Mouse (Mus musculus) forebrain, postnatal 0 days (tissue): ENCODE measurements at regions not wholly inside any gene's neighbourhood (a gene's known extent, or its start where the extent isn't known, plus 50 kb on each side); places are given as distances from the start of the nearest gene placed in this dataset.

Experiments used
- ATAC-seq: fragments of 200-750 bp; cut with Nextera tagmentation; 2 replicates; pipeline ENCODE4 v1.8.0; 2017; ENCODE audit warnings: mild to moderate bottlenecking, moderate library complexity
- DNase-seq: peaks from one replicate; pipeline ENCODE4 v3.0.0-alpha.2; 2015
- H3K27ac ChIP-seq: fragments of 300-500 bp; sonication (generic); 2 replicates; pipeline ENCODE4 v1.5.1; 2014; ENCODE audit warnings: low read depth, mild to moderate bottlenecking, antibody characterized with exemption, low read length, moderate library complexity, mixed read lengths
- H3K27me3 ChIP-seq: fragments of 300-500 bp; sonication (generic); 2 replicates; pipeline ENCODE4 v1.6.1; 2014; ENCODE audit warnings: mild to moderate bottlenecking, low read length, mixed read lengths; ENCODE audit not compliant: insufficient read depth
- H3K36me3 ChIP-seq: fragments of 300-500 bp; sonication (generic); 2 replicates; pipeline ENCODE4 v1.6.1; 2014; ENCODE audit warnings: mild to moderate bottlenecking, moderate library complexity; ENCODE audit not compliant: insufficient read depth
- H3K4me1 ChIP-seq: fragments of 300-500 bp; sonication (generic); 2 replicates; pipeline ENCODE4 v1.6.1; 2014; ENCODE audit warnings: antibody characterized with exemption; ENCODE audit not compliant: insufficient read depth
- H3K4me2 ChIP-seq: fragments of 300-500 bp; sonication (generic); 2 replicates; pipeline ENCODE4 v1.6.1; 2014; ENCODE audit warnings: low read depth, mild to moderate bottlenecking, moderate library complexity
- H3K4me3 ChIP-seq: fragments of 300-500 bp; sonication (generic); 2 replicates; pipeline ENCODE4 v1.5.1; 2014; ENCODE audit warnings: low read depth, low read length, mixed read lengths
- H3K9ac ChIP-seq: fragments of 300-500 bp; sonication (generic); 2 replicates; pipeline ENCODE4 v1.6.1; 2014; ENCODE audit warnings: mild to moderate bottlenecking
- H3K9me3 ChIP-seq: fragments of 300-500 bp; sonication (generic); 2 replicates; pipeline ENCODE4 v1.6.1; 2016; ENCODE audit warnings: low read length
- CTCF ChIP-seq: sonication (generic); IDR thresholded peaks from 2 replicates; pipeline ENCODE4 v1.5.1; 2016; ENCODE audit warnings: antibody characterized with exemption, control low read depth, low read depth
- WGBS: fragments of 180-500 bp; shearing (Covaris S2); extraction: QIAGEN DNeasy Blood & Tissue Kit; methylation state at CpG from one replicate; pipeline ENCODE4 v1.1.7; 2014; 5-methylcytosine and 5-hydroxymethylcytosine counted together

DNA sequence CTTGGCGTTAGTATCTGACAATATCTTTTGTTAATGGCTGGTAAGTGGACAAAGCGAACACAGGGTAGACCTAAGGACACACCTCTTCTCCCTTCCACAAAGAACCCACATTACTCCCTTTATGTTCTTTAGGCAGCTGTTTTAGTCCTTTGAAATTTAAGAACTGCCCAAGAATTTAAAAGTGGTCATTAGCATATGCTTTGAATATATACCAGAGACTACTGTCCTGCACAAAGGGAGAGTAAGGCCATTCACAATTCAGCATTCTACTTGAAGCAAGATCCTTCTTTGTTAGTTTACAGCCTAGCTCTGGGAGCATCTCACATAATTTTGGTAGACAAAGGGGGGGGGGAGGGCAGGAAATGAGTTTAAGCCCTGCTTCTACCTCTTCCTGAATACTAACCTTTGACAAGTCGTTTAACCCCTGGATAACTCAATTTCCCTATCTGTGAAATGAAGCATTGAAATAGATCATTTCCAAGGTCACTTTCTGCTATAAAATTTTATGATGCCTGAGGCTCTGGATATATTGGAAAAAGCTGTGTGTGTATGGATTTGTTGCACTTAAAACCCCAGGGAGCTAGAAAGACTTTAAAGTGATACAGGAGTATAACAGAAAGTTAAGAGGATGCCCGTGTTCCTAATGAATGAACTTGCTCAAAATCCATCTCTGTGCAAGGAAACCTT lies 62.0 kb upstream of the Bach2 start:
- DNase-seq = no peak
- no peaks in the 10 kb centered on the region for H3K27me3 ChIP-seq
- H3K36me3 ChIP-seq = no peaks in the 10 kb centered on the region
- no peak overlapping the region for H3K27ac ChIP-seq
- no peak for ATAC-seq
- no peaks in the 10 kb centered on the region for H3K4me1 ChIP-seq
- no peak overlapping the region for H3K4me2 ChIP-seq
- H3K9ac ChIP-seq = no peak overlapping the region
- TF ChIP-seq CTCF = no peak
- WGBS = 24% methylated on average over 4 of the region's 4 CpGs
- no peak overlapping the region for H3K4me3 ChIP-seq
- no peaks in the 10 kb centered on the region for H3K9me3 ChIP-seq

- no peaks in the 10 kb centered on the region for H3K27me3 ChIP-seq
- WGBS = 59% methylated on average over 7 of the region's 7 CpGs
- H3K4me3 ChIP-seq = no peak overlapping the region
- H3K36me3 ChIP-seq = no peaks in the 10 kb centered on the region
- no peak for TF ChIP-seq CTCF
- no peaks in the 10 kb centered on the region for H3K4me1 ChIP-seq
- ATAC-seq (no peak), DNase-seq (no peak)
- H3K9ac ChIP-seq = no peak overlapping the region
- H3K9me3 ChIP-seq = no peaks in the 10 kb centered on the region
- H3K4me2 ChIP-seq = no peak overlapping the region
- H3K27ac ChIP-seq = no peak overlapping the region
Measured at GRCm38 (mm10) chr4:32177933-32178639, 60.5 kb upstream of the Bach2 start.

DNA sequence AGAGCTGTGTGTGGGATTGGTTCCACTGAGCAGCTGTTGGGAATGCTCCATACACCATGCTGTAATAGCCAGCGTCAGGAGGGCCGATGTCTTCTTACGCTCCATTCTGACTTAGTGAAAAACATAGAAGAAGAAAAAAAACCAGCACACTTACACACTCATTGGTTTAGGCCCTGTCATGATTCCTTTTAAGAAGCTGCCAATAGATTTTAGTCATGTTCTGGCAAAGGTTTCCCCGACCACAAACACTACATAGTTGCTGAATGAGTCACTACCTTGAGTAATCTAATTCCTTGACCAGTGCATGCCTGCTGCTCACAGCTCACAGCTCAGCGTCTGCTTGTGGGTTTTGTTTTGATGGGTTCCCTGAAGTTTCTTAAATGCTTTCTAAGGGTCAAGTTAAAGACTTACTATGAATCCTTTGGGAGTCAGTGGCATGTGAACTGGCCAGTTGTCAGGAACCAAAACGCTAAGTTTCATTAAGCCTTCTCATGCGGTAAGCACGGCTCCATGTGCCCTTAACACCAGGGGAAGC lies 58.8 kb upstream of the Bach2 start:
- H3K4me2 ChIP-seq = no peak overlapping the region
- H3K36me3 ChIP-seq = no peaks in the 10 kb centered on the region
- H3K27me3 ChIP-seq = no peaks in the 10 kb centered on the region
- H3K9ac ChIP-seq = no peak overlapping the region
- H3K27ac ChIP-seq = no peak overlapping the region
- WGBS = 18% methylated on average over 8 of the region's 8 CpGs
- ATAC-seq (peak; percentile 60), DNase-seq (no peak)
- no peak for TF ChIP-seq CTCF
- no peaks in the 10 kb centered on the region for H3K9me3 ChIP-seq
- H3K4me1 ChIP-seq = no peaks in the 10 kb centered on the region
- H3K4me3 ChIP-seq = no peak overlapping the region

DNA sequence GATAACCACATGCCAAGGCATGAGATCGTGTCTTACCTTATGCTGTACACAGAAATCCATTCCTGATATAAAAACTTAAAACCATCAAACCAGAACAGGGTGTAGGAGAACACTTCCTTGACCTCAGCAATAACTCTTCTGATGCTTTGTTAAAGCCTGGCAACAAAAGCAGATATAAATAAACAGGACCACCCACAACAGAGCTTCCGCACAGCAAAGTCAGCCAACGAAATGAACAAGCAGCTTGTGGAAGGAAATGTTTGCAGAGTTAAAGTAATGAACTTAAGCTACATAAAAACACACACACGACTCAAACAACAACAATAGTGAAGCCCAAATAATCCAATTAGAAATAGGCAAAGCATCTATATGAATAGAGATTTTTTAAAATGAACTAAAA lies 54.8 kb upstream of the Bach2 start:
- Histone ChIP-seq H3K9ac (no peak overlapping the region), H3K4me2 (no peak overlapping the region), H3K4me1 (no peaks in the 10 kb centered on the region; the same call in 1 of the 2 replicates), H3K27ac (no peak overlapping the region), H3K9me3 (no peaks in the 10 kb centered on the region), H3K27me3 (no peaks in the 10 kb centered on the region), H3K4me3 (no peak overlapping the region), H3K36me3 (no peaks in the 10 kb centered on the region)
- no peak for TF ChIP-seq CTCF
- 71% methylated on average over 4 of the region's 4 CpGs for WGBS
- DNase-seq = no peak
- ATAC-seq = no peak

DNA sequence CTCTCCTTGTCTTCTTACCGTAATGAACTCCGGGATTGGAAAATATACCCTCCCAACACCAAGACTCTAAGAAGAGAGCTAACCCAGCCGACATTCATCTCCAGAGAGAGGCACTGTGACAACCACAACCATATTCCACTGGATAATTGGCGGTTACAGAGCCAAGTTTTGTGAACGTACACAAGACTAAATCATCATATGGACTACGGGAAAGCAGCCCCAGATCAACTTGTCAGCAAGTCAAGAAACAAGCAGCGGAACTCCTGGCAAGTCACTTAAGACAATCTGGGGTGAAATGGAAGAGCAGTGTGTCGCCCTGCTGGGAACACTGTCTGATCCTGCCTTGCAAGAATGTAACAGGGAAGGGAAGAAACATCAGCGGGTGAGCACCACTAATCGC lies 52.6 kb upstream of the Bach2 start:
- DNase-seq = peak; percentile 52

DNA sequence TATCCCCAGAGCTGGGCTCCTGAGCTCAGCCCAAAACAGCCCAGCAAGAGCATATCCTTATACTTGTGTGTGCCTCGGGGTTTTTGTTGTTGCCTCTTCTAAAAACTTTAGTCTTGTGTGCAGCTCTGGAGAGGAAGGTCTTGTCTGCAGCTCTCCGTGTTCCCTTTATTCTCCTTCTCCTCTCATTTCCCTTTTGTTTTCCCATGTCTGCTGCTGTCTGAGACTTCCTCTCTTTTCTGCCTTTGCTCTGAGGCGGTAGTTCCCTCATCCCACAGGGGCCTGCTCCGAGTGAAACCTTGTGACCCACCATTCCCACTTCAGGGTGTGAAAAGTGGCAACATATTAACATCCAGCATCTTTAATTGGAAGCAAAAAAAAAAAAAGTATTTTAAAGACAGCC lies 51.5 kb upstream of the Bach2 start:
- Histone ChIP-seq H3K9me3 (no peaks in the 10 kb centered on the region), H3K27ac (no peak overlapping the region), H3K27me3 (no peaks in the 10 kb centered on the region), H3K4me2 (no peak overlapping the region), H3K9ac (no peak overlapping the region), H3K4me3 (no peak overlapping the region), H3K4me1 (peaks cover 5% of the 10 kb centered on the region), H3K36me3 (no peaks in the 10 kb centered on the region)
- DNase-seq (no peak), ATAC-seq (no peak)
- 40% methylated on average over 4 of the region's 4 CpGs for WGBS
- TF ChIP-seq CTCF = no peak

More for the DNA sequence above, 52.6 kb upstream of the Bach2 start:
- Histone ChIP-seq H3K9me3 (no peaks in the 10 kb centered on the region), H3K27me3 (no peaks in the 10 kb centered on the region), H3K27ac (no peak overlapping the region), H3K36me3 (no peaks in the 10 kb centered on the region), H3K4me1 (peaks cover 5% of the 10 kb centered on the region), H3K9ac (no peak overlapping the region), H3K4me3 (no peak overlapping the region), H3K4me2 (no peak overlapping the region)
- no peak for TF ChIP-seq CTCF
- ATAC-seq = peak; percentile 49
- WGBS = 60% methylated on average over 10 of the region's 10 CpGs

DNA sequence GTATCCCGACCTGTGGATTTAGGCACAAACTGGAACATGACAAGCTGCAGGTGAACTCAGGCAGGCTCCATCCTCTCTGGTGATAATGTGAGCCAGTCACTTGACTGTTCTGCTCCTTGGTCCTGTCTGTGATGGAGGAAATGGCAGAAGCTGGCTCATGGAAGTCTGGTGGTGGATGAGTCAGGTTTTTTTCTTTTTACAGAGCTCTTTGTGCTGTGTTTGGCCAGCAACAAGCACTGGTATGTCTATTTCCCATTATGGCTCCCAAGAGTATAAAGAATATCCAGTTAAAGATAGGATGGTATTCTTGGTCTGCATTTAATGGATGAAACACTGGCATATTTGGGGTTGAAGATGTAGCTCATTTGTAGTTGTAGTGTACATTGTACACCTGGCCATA lies 50.5 kb upstream of the Bach2 start:
- H3K36me3 ChIP-seq = no peaks in the 10 kb centered on the region
- WGBS = 87% methylated on average over 1 of the region's 1 CpGs
- no peaks in the 10 kb centered on the region for H3K9me3 ChIP-seq
- ATAC-seq (no peak), DNase-seq (no peak)
- H3K27ac ChIP-seq = 0 out of 2 replicates have a peak overlapping the region, but pooled peaks have one; percentile 24
- H3K4me1 ChIP-seq = peaks cover 5% of the 10 kb centered on the region
- H3K27me3 ChIP-seq = no peaks in the 10 kb centered on the region
- no peak overlapping the region for H3K4me2 ChIP-seq
- TF ChIP-seq CTCF = no peak
- H3K4me3 ChIP-seq = no peak overlapping the region
- H3K9ac ChIP-seq = no peak overlapping the region
